Mouse (Mus musculus) layer of hippocampus, adult 8-10 months (tissue): ENCODE measurements at regions not wholly inside any gene's neighbourhood (a gene's known extent, or its start where the extent isn't known, plus 50 kb on each side); places are given as distances from the start of the nearest gene placed in this dataset.

Experiments used
- DNase-seq, 2 experiments: peaks; one replicate each; pipeline ENCODE4 v3.0.0; 2022; ENCODE audit warnings: low spot score in 2 of 2

DNA sequence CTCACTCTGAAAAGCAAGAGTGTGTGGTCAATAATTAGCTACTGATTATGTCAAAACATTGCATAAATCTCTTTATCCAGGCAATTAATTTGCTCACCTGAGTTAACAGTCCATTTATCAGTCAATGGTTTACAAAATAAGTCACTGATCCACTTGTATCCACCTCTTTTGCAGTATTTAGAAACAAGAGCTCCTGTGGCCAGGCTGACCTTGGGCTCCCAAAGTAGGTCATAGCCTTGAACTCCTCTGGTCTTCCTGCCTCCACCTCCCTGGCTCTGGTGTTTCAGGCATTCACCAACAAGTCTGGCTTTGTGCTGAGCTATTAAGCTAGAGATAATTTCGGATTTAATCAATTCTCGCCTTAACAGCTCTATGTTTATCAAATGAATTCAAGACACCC lies 675.8 kb upstream of the Tmem132c start:
- no peak for DNase-seq

GRCm38 (mm10) chr5:126566226-126566625 lies 675.4 kb upstream of the Tmem132c start:
- no peak for DNase-seq

DNA sequence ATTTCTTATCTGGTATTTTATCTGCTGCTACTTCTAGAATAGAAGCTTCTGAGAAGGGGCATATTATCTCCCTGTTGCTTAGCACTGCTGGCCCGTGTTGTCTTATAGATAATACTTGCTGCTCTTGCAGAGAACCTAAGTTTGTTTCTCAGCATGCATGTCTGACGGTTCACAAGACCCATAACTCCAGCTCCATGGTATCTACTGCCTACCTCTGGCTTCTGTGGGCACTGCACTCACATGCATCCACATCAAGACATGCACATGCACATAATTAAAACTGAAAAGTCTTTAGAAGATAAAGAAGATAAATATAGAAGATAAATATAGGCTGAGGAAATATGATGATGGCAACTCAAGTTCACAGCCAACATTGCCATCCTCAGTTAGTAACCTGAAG lies 667.8 kb upstream of the Tmem132c start:
- DNase-seq, result no peak

DNA sequence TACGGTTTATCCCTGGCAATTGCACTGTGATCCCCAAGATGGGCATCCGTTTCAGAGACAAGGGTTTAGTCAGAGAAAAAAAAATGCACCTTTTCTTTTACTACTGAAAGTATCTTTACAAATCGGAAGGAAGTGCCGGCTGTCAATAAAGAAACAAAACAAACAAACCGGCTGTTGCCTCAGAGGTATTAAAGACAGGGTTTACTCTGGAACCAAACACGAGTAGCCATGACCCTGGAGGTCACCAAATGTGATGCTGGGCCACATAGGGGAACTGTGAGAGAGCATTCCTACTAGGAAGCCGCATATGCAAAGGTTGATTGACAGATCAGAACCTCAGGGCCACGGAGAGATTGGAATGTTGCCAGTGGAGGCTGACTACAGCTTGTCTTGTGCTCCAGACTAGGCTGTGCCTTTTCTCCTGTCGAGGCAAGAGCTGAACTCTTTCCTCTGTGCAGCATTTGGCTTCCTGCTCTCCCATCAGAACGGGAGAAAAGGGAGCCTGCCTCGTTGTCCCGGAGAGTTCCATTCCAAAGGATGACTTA lies 643.8 kb upstream of the Tmem132c start:
- no peak for DNase-seq

DNA sequence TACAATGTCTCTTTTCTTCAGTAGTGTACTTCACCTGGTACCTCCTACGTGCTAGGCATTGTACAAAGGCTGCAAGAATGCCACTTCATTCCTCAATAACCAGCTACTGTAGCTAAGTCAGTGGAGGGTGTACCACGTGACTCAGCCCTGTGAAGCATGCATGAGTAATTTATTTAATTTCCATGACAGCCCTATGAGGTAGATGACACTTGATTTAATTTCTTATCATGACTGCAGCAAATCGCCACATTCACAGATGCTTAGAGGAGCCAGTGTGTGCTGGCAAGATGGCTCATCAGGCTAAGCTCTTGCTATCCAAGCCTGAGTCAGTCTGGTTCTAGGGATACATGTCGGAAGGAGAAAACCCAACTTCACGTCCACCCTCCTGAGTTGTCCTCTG lies 642.0 kb upstream of the Tmem132c start:
- no peak for DNase-seq

GRCm38 (mm10) chr5:126606756-126607155 lies 634.9 kb upstream of the Tmem132c start:
- no peak for DNase-seq

- no peak for DNase-seq
Observed at GRCm38 (mm10) chr5:126612571-126612970, 629.0 kb upstream of the Tmem132c start.

DNA sequence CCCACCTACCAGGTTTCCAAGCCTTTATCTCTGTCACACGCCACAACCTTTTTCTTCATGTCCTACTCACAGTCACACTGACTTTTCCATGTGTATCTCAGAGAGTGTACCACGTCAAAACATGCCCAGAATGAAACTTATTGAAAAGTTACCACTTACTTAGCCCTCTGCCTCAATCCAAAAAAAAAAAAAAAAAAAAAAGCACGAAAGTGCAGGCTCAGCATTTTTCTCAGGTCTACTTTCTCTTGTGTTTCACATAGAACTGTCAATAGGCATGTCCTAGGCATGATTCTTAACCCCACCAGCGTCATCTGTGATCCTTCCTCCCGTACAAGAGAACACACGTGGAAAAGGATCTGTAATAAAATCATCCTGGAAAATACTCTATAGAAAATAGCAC lies 619.1 kb upstream of the Tmem132c start:
- DNase-seq, result no peak

- peak; percentile 11 to 70 for DNase-seq
Observed at GRCm38 (mm10) chr5:126623205-126623604, 618.4 kb upstream of the Tmem132c start.

DNA sequence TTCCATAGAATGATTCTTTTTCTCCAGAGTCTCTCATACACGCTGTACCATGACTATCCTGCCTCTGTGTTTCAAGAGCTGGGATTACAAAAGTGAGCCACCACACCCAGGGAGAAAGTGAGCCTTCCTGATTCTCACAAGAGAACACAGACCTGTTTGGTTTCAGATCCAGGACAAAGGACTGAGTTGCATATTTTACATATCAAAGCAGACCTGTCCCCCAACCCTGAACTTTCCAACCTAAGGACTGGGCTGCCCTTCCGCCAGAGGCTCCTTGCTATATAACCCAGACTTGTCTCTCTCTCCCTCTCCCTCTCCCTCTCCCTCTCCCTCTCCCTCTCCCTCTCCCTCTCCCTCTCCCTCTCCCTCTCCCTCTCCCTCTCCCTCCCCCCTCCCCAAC lies 611.8 kb upstream of the Tmem132c start:
- DNase-seq, result no peak

DNA sequence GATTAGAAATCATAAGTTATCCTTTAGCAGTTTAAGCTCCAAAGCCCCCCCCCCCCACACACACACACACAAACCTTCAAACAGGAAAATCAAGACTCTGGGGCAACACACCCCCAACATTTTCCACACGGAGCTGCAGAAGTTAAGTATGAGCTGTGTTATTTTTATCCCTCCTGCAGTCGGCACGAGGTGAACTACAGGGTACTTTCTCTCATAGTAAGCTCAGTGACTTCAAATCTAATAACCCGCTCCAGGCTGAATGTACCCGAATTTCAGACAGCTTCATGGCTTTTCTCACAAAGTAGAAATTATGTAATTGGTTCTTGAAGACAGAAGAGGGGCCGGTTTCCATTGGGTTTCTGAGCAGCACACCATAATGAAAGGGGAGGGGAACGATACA lies 591.2 kb upstream of the Tmem132c start:
- DNase-seq, result no peak

GRCm38 (mm10) chr5:126651367-126651766 lies 590.2 kb upstream of the Tmem132c start:
- no peak for DNase-seq

GRCm38 (mm10) chr5:126662648-126663047 lies 579.0 kb upstream of the Tmem132c start:
- DNase-seq, result no peak

GRCm38 (mm10) chr5:126671156-126671555 lies 570.5 kb upstream of the Tmem132c start:
- DNase-seq, result peak in 1 of 2 experiments; percentile 47

GRCm38 (mm10) chr5:126680262-126680661 lies 561.3 kb upstream of the Tmem132c start:
- DNase-seq, result no peak

DNA sequence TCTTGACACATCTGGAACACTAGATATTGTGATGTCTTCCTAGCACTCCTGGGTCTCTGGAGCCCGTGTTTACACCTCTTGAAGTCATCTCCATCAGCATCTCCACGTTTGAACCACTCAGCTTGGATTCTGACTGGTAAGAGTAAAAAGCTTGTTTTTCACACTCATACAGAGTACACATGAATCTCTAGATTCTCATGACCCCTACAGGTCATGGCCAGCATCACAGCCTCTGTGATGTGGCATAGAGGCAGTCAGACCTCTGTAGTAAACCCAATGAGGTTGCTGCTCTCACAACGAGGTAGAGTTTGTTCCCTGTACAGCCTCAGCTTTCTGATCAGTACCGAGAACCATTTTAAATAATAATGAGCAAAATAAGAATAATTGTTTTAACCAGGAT lies 542.3 kb upstream of the Tmem132c start:
- DNase-seq, result no peak

DNA sequence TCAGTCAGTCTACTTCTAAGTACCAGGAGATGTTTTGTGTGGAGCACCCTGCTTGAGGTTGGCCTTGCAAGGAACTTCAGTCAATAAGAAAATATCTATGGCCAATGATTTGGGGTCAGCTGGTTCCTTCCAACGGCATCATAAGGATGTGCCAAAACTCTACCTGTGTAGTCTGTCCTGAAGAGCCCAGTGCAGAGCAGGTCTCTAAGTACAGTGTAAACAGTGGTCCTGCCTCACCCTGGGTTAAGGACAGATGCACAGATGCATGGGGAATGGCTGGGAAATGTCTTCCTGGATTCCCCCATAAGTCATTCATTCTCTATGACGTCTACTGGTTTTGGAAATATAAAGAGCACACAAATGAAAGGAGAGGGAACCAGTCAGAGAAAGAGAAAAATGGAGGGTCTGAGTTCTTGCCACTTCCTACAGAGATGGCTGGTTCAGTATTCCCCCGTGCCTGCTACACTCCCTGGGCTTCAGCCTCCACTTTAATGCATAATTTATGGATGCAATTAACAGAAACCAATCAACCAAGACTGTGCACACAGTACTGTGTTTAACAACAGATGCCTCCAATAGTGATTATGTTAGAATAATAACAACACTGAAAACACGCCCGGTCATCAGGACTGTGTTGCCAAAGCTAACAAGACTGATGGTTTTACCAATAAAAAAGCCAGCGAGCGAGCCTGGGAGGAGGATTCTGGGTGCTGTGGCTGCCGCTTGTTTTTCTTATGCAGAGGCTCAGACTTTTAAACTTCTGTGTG lies 537.9 kb upstream of the Tmem132c start:
- DNase-seq, result no peak

- peak in 1 of 2 experiments; percentile 41 for DNase-seq
Observed at GRCm38 (mm10) chr5:126705871-126706270, 535.7 kb upstream of the Tmem132c start.

DNA sequence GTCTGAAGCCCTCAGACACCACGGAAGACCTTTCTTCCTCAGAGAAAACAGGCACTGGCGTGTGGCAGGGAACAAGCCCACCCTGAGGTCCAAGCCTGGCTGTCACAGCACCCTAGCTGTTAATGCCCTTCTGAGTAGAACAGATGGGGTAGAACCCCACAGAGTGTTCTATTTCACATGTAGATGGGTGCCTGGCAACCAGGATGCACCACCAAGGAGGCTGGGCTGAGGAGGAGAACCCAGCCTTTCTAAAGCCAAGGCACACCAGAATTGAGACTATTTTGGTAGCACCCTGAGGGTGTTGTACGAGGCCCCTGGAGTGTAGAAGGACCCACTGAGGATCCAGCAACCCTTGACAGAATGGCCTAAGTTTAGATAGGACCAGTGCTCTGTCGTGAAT lies 534.9 kb upstream of the Tmem132c start:
- no peak for DNase-seq

DNA sequence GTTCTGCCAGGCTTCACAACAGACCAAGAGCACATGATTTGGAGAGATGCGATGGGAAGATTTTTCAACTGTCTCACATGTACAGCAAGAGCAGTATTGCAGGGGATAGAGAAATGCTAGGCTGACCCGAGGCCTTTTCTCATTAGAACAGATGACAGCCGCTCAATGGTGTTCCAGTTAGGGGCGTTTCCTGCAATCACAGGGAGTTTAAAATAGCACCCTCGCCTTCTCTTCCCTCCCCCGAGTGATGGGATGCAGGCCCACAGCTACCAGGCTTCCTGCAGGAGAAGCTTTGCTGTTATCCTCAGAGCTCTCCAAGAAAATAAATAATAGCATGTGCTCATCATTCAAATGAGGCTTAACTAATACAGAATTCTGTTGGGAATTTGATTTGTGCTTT lies 526.9 kb upstream of the Tmem132c start:
- DNase-seq, result no peak

- no peak for DNase-seq
Observed at GRCm38 (mm10) chr5:126718421-126718820, 523.2 kb upstream of the Tmem132c start.

GRCm38 (mm10) chr5:126721300-126721699 lies 520.3 kb upstream of the Tmem132c start:
- no peak for DNase-seq
